Mouse (Mus musculus): ENCODE data around the gene Zfp652. TPM values are rescaled to one million over a fixed set of nuclear protein-coding genes. Genes with fewer than 3 reads are reported as not detected.

Gene Zfp652
- total and polyA plus RNA-seq, 3 experiments: 16.1 to 54.4 (median 47.6) TPM

DNA sequence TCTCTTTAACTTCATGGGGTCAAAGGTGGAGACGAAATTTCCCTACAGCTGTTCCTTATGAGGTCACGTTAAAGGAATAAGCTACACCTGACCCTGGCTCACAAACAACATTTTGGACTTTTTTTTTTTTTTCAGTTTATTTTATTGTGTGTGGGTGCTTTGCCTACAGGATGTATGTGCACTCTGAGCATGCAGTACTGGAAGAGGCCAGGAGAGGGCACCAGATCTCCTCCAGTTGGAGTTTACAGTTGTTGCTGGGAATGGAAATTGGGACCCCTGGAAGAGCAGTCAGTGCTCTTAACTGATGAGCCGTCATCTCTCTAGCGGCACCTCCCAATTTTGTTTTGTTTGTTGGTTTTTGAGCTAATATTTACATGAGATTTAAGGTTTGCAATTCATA is 73.2 kb downstream of the Zfp652 start:
- no peak for DNase-seq
- Histone ChIP-seq H3K79me2 (replicated peaks; ENCODE audit: control insufficient read depth, insufficient read depth, low read length) (no peaks in the 10 kb centered on the region), H3K9ac (ENCODE audit: low read depth, low read length) (no peak overlapping the region), H3K4me3 (no peak overlapping the region), H3K27me3 (ENCODE audit: control insufficient read depth, insufficient read depth, low read length) (no peaks in the 10 kb centered on the region), H3K4me1 (ENCODE audit: control insufficient read depth, insufficient read depth, low read length) (peaks cover 5% of the 10 kb centered on the region), H3K36me3 (ENCODE audit: control insufficient read depth, insufficient read depth, low read length) (0 out of 2 replicates have a peak, but pooled peaks cover 2% of the 10 kb centered on the region), H3K27ac (no peak overlapping the region)
- WGBS: 96% methylated on average over 4 of the region's 4 CpGs
- intact Hi-C loops (cut with DNase I): no loop called here
- TF ChIP-seq EP300 (IDR thresholded peaks at IDR 0.05; ENCODE audit: insufficient read depth, low read depth, low read length) (no peak), CTCF (IDR thresholded peaks at IDR 0.05) (peak; percentile 62)

GRCm38 (mm10) chr11:95786511-95786910 is 74.0 kb downstream of the Zfp652 start:
- intact Hi-C loops (cut with DNase I): no loop called here
- DNase-seq: no peak
- peaks cover 10% of the 10 kb centered on the region for H3K4me1 ChIP-seq (ENCODE audit: control insufficient read depth, insufficient read depth, low read length)
- 0 out of 2 replicates have a peak, but pooled peaks cover 2% of the 10 kb centered on the region for H3K36me3 ChIP-seq (ENCODE audit: control insufficient read depth, insufficient read depth, low read length)
- no peak overlapping the region for H3K9ac ChIP-seq (ENCODE audit: low read depth, low read length)
- WGBS: 92% methylated on average over 6 of the region's 6 CpGs
- no peak overlapping the region for H3K27ac ChIP-seq
- H3K4me3 ChIP-seq: no peak overlapping the region
- no peak for TF ChIP-seq CTCF (IDR thresholded peaks at IDR 0.05)
- no peak for TF ChIP-seq EP300 (IDR thresholded peaks at IDR 0.05; ENCODE audit: insufficient read depth, low read depth, low read length)
- no peak for TF ChIP-seq POLR2A (IDR thresholded peaks at IDR 0.05; ENCODE audit: insufficient read depth, low read depth, low read length)
- no peaks in the 10 kb centered on the region for H3K27me3 ChIP-seq (ENCODE audit: control insufficient read depth, insufficient read depth, low read length)
- H3K79me2 ChIP-seq (replicated peaks; ENCODE audit: control insufficient read depth, insufficient read depth, low read length): no peaks in the 10 kb centered on the region

DNA sequence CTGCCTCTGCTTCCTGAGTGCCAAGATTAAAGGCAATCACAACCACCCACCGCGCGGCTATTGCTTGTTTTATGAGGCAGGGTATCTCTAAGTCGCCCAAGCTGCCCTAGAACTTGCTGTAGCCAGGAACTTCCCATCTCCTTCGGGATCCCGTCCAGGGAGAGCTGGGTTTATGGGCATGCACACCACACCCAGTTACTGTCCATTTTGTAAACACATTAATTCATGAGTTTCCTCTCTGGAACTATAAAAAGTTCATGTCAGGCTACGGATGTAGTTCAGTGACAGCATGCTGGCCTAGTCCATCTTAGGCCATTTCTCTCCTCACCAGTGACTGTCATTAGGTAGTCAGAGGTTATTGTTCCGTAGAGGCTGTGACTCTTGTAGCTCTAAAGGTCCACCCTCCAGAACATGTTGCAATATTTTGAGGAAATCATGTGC is 77.0 kb downstream of the Zfp652 start:
- TF ChIP-seq POLR2A (IDR thresholded peaks at IDR 0.05; ENCODE audit: insufficient read depth, low read depth, low read length) (0 out of 2 replicates have a peak, but pooled peaks have one; percentile 19), EP300 (IDR thresholded peaks at IDR 0.05; ENCODE audit: insufficient read depth, low read depth, low read length) (peak; percentile 52; the same call in 1 of the 2 replicates), CTCF (IDR thresholded peaks at IDR 0.05) (no peak)
- DNase-seq: peak; percentile 44 to 50
- Histone ChIP-seq H3K27me3 (ENCODE audit: control insufficient read depth, insufficient read depth, low read length) (no peaks in the 10 kb centered on the region), H3K79me2 (replicated peaks; ENCODE audit: control insufficient read depth, insufficient read depth, low read length) (no peaks in the 10 kb centered on the region), H3K9ac (ENCODE audit: low read depth, low read length) (no peak overlapping the region), H3K27ac (peak overlapping the region; percentile 75), H3K36me3 (ENCODE audit: control insufficient read depth, insufficient read depth, low read length) (peaks cover 4% of the 10 kb centered on the region; the same call in 1 of the 2 replicates), H3K4me1 (ENCODE audit: control insufficient read depth, insufficient read depth, low read length) (peaks cover 22% of the 10 kb centered on the region), H3K4me3 (no peak overlapping the region)
- intact Hi-C loops (cut with DNase I): loop anchor here (2.0 kb wide), 1 partner anchor 17 kb away; no protein-coding TSS in a partner anchor
- WGBS: 56% methylated on average over 8 of the region's 8 CpGs

GRCm38 (mm10) chr11:95791787-95792186 is 79.3 kb downstream of the Zfp652 start:
- peak in 1 of 2 experiments; percentile 56 for DNase-seq
- Histone ChIP-seq H3K4me1 (ENCODE audit: control insufficient read depth, insufficient read depth, low read length) (peaks cover 32% of the 10 kb centered on the region), H3K36me3 (ENCODE audit: control insufficient read depth, insufficient read depth, low read length) (peaks cover 12% of the 10 kb centered on the region), H3K4me3 (no peak overlapping the region), H3K27ac (peak overlapping the region; percentile 59), H3K9ac (ENCODE audit: low read depth, low read length) (no peak overlapping the region), H3K79me2 (replicated peaks; ENCODE audit: control insufficient read depth, insufficient read depth, low read length) (no peaks in the 10 kb centered on the region), H3K27me3 (ENCODE audit: control insufficient read depth, insufficient read depth, low read length) (no peaks in the 10 kb centered on the region)
- intact Hi-C loops (cut with DNase I): no loop called here
- 59% methylated on average over 13 of the region's 13 CpGs for WGBS
- no peak for TF ChIP-seq POLR2A (IDR thresholded peaks at IDR 0.05; ENCODE audit: insufficient read depth, low read depth, low read length)
- no peak for TF ChIP-seq EP300 (IDR thresholded peaks at IDR 0.05; ENCODE audit: insufficient read depth, low read depth, low read length)
- no peak for TF ChIP-seq CTCF (IDR thresholded peaks at IDR 0.05)

- Histone ChIP-seq H3K4me3 (no peak overlapping the region), H3K9ac (ENCODE audit: low read depth, low read length) (no peak overlapping the region), H3K79me2 (replicated peaks; ENCODE audit: control insufficient read depth, insufficient read depth, low read length) (no peaks in the 10 kb centered on the region), H3K27me3 (ENCODE audit: control insufficient read depth, insufficient read depth, low read length) (no peaks in the 10 kb centered on the region), H3K27ac (no peak overlapping the region; the same call in 1 of the 2 replicates), H3K36me3 (ENCODE audit: control insufficient read depth, insufficient read depth, low read length) (peaks cover 12% of the 10 kb centered on the region), H3K4me1 (ENCODE audit: control insufficient read depth, insufficient read depth, low read length) (peaks cover 32% of the 10 kb centered on the region)
- DNase-seq: no peak
- intact Hi-C loops (cut with DNase I): no loop called here
- TF ChIP-seq CTCF (IDR thresholded peaks at IDR 0.05) (no peak), POLR2A (IDR thresholded peaks at IDR 0.05; ENCODE audit: insufficient read depth, low read depth, low read length) (no peak), EP300 (IDR thresholded peaks at IDR 0.05; ENCODE audit: insufficient read depth, low read depth, low read length) (no peak)
- WGBS: 68% methylated on average over 8 of the region's 8 CpGs
These were observed 80.6 kb downstream of the Zfp652 start for GRCm38 (mm10) chr11:95792950-95793509.

GRCm38 (mm10) chr11:95794201-95794600 is 81.7 kb downstream of the Zfp652 start:
- H3K27ac ChIP-seq: peak overlapping the region; percentile 76
- H3K4me1 ChIP-seq (ENCODE audit: control insufficient read depth, insufficient read depth, low read length): peaks cover 31% of the 10 kb centered on the region
- H3K36me3 ChIP-seq (ENCODE audit: control insufficient read depth, insufficient read depth, low read length): peaks cover 12% of the 10 kb centered on the region
- no peaks in the 10 kb centered on the region for H3K27me3 ChIP-seq (ENCODE audit: control insufficient read depth, insufficient read depth, low read length)
- 20% methylated on average over 5 of the region's 5 CpGs for WGBS
- intact Hi-C loops (cut with DNase I): no loop called here
- H3K79me2 ChIP-seq (replicated peaks; ENCODE audit: control insufficient read depth, insufficient read depth, low read length): no peaks in the 10 kb centered on the region
- no peak overlapping the region for H3K4me3 ChIP-seq
- TF ChIP-seq POLR2A (IDR thresholded peaks at IDR 0.05; ENCODE audit: insufficient read depth, low read depth, low read length): peak; percentile 41; the same call in 1 of the 2 replicates
- TF ChIP-seq CTCF (IDR thresholded peaks at IDR 0.05): no peak
- peak; percentile 89 for TF ChIP-seq EP300 (IDR thresholded peaks at IDR 0.05; ENCODE audit: insufficient read depth, low read depth, low read length)
- peak in 1 of 2 experiments; percentile 39 for DNase-seq
- H3K9ac ChIP-seq (ENCODE audit: low read depth, low read length): no peak overlapping the region

All from heart, adult 2 months (tissue).